Mouse (Mus musculus): ENCODE measurements around the gene Prss44. TPM values are rescaled to one million over a fixed set of nuclear protein-coding genes. Genes with fewer than 3 reads are reported as not detected.

The Prss44 gene
- 0.32 TPM in 1 of 2 replicates, not detected in the other for polyA plus RNA-seq (2016; fragmentation: Nextera tagmentation; extraction: Ambion mirVana)

DNA sequence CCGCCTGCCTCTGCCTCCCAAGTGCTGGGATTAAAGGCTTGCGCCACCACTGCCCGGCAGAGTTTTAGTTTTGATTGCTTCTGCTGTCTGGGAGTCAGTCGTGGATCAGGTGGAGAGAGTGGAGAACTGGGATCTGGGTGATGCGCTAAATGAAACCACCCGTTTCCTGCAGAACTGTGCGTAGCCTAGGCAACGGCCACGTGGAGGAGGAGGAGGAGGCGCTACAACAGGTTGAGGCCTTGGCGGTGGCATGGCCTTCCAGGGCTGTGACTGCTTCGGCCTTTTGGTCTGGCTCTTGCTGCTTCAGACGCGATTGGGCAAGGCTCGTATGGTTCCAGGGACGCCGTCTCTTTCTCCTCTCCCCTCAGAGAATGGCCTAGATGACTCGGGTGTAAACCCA lies at the start of gene Prss44:
Gene Prss44, plus strand, starts transcription at position 206 of the 400 bp plus-strand sequence.
- DNase-seq (ENCODE audit: low spot score) = no peak
- H3K4me3 ChIP-seq = no peak within 1 kb of the TSS
- no peaks in the 10 kb centered on the region for H3K9me3 ChIP-seq
- H3K4me1 ChIP-seq = peaks cover 5% of the 10 kb centered on the region; the same call in 1 of the 2 replicates
- H3K27ac ChIP-seq = no peak within 1 kb of the TSS
- WGBS = 56% methylated on average over 18 of the region's 18 CpGs
- H3K36me3 ChIP-seq = no peaks in the 10 kb centered on the region
- peaks cover 28% of the 10 kb centered on the region for H3K27me3 ChIP-seq (ENCODE audit: insufficient read depth, poor library complexity, severe bottlenecking)

DNA sequence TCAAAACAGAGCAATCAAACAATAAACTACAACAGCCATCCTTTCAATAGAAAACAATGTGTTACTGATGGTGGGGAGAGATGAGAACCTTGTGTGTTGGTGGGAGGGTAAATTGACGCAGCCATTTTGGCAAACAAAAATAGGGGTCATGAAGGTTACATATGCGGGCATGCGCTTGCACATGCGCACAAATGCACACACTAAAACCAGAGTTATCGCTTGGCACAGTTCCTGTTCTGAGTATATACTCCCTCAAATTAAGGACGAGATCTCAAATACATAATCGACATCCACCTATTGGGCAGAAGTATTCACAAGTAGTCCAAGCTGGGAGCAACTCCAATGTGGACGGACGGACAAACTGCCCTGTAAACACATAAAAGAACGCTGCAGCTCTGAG lies 41.5 kb upstream of the Prss44 start:
- H3K9me3 ChIP-seq = no peaks in the 10 kb centered on the region
- H3K27me3 ChIP-seq (ENCODE audit: insufficient read depth, poor library complexity, severe bottlenecking) = 0 out of 2 replicates have a peak, but pooled peaks cover under 1% of the 10 kb centered on the region
- H3K4me1 ChIP-seq = peaks cover 35% of the 10 kb centered on the region
- no peak overlapping the region for H3K4me3 ChIP-seq
- H3K36me3 ChIP-seq = peaks cover 39% of the 10 kb centered on the region
- 90% methylated on average over 10 of the region's 10 CpGs for WGBS
- DNase-seq (ENCODE audit: low spot score) = no peak
- H3K27ac ChIP-seq = no peak overlapping the region

DNA sequence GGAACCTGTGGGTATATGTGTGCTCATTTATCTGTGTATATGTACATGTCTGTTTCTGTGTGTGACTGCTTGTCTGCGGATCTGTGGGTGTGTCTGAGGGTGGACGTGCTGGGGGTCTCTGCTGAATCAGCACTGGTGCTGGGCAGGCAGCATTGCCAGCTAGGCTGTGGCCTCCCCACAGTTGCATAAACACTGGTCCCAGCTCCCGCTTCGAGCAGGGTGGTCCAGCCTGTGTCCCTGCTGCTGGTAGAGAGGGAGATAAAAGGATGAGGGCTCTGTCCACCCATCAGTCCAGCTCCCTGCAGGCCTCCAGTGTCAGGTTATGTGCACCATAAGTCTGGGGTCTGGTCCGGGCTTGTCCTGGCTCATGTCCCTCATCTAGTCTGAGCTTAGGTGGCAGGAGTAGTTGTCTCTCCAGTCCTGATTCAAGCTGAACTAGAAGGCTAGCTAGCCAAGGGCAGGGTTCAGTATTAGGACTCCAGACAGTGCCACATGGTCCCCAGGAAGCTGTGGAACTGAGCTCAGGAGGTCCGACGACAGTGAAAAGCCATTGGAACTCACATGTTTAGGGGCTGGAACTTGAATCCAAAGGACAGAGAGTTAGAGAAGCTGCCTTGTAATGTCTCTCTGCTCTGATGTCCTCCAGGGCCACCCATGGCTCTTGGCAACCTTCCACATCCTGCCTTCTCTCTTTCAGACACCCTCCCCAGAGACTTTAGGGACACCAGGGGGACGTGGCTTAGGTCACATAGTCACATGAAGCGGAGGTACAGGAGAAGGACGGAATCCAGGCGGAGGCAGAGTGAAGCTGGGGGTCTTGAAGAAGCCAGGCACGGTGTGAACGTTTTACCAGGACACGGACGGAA lies 39.2 kb upstream of the Prss44 start:
- Histone ChIP-seq H3K4me3 (no peak overlapping the region), H3K36me3 (peaks cover 16% of the 10 kb centered on the region), H3K27me3 (ENCODE audit: insufficient read depth, poor library complexity, severe bottlenecking) (peaks cover 10% of the 10 kb centered on the region; the same call in 1 of the 2 replicates), H3K27ac (peak overlapping the region; percentile 3; the same call in 1 of the 2 replicates), H3K9me3 (no peaks in the 10 kb centered on the region), H3K4me1 (peaks cover 33% of the 10 kb centered on the region)
- 68% methylated on average over 15 of the region's 15 CpGs for WGBS
- no peak for DNase-seq (ENCODE audit: low spot score)

DNA sequence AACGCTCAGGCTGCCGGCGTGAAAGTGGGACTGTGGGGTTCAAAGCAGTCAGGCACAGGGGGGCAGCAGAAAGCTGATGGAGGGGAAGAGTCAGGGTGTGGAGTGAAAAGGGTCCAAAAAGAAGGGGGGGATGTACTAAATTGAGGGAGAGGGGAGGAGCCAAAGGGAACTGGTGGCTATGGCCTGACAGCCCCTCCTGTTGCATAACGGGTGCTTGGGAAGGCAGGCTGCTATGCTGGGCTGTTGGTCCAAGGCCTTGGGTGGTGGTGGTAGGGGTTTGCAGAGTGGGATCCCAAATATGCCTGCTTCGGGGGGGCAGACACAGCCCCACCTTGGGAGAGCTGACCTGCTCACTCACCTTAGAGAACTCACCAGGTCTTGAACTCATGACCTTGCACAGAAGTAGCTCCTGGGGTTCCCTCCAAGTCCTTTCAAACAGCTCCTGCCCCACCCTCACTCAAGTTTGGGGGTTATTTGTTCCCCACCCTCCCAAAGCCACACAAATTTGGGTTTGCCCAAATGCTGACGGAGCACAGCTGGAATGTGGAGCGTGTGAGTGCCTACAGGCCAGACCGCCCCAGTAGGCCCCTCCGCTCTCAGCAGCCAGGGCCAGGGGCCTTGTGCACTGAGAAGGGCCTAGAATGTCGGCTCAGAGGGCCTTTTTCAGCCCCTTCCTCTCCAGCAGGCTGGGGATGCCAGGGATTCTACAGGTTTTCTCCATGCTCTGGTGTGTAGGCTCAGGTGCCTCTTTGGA lies 38.3 kb upstream of the Prss44 start:
- no peaks in the 10 kb centered on the region for H3K9me3 ChIP-seq
- no peak overlapping the region for H3K4me3 ChIP-seq
- H3K4me1 ChIP-seq = peaks cover 34% of the 10 kb centered on the region
- 75% methylated on average over 10 of the region's 10 CpGs for WGBS
- DNase-seq (ENCODE audit: low spot score) = no peak
- peaks cover 8% of the 10 kb centered on the region for H3K36me3 ChIP-seq
- H3K27me3 ChIP-seq (ENCODE audit: insufficient read depth, poor library complexity, severe bottlenecking) = peaks cover 14% of the 10 kb centered on the region; the same call in 1 of the 2 replicates
- no peak overlapping the region; the same call in 1 of the 2 replicates for H3K27ac ChIP-seq

DNA sequence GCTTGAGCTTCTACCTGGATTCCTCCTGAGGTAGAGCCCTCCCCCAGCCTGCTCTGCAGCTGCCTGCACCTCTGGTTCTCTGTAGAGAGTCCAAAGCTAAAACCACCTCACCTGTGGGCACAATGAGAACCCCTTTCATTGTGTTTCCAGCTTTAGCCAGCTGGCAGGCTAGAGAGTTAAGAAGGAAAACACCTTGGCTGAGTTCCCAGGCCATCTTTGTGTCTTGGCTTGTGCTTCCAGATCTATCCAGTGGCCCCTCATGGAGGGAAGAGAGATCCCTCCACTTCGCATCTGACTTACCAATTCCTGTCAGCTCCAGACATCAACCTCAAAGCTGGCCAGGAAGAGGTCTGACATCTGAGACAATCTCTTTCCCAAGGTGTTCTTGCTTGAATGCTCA lies 35.7 kb upstream of the Prss44 start:
- no peaks in the 10 kb centered on the region for H3K9me3 ChIP-seq
- no peak for DNase-seq (ENCODE audit: low spot score)
- H3K27ac ChIP-seq = no peak overlapping the region
- H3K36me3 ChIP-seq = no peaks in the 10 kb centered on the region
- H3K4me3 ChIP-seq = no peak overlapping the region
- peaks cover 53% of the 10 kb centered on the region for H3K4me1 ChIP-seq
- H3K27me3 ChIP-seq (ENCODE audit: insufficient read depth, poor library complexity, severe bottlenecking) = peaks cover 16% of the 10 kb centered on the region; the same call in 1 of the 2 replicates
- WGBS = 97% methylated on average over 1 of the region's 1 CpGs

DNA sequence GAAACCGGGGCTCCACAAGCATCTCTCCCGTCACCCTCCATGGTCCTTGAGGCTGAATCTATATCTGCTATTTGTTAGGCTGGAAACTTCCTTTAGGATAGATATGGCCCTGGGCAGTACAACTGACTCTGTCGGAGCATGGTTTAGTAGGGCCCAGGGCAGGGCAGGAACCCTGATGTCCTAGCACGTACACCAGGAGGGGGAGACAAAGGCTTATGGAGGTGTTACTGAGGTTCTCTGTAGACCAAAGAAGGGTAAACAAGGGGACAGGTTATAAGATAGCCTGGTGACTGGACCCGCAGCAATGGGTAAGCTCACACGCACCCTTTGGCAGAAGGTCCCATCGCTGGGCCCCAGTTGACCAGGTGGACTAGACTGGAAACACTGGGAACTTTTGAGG lies 35.2 kb upstream of the Prss44 start:
- no peak for DNase-seq (ENCODE audit: low spot score)
- peaks cover 16% of the 10 kb centered on the region; the same call in 1 of the 2 replicates for H3K27me3 ChIP-seq (ENCODE audit: insufficient read depth, poor library complexity, severe bottlenecking)

DNA sequence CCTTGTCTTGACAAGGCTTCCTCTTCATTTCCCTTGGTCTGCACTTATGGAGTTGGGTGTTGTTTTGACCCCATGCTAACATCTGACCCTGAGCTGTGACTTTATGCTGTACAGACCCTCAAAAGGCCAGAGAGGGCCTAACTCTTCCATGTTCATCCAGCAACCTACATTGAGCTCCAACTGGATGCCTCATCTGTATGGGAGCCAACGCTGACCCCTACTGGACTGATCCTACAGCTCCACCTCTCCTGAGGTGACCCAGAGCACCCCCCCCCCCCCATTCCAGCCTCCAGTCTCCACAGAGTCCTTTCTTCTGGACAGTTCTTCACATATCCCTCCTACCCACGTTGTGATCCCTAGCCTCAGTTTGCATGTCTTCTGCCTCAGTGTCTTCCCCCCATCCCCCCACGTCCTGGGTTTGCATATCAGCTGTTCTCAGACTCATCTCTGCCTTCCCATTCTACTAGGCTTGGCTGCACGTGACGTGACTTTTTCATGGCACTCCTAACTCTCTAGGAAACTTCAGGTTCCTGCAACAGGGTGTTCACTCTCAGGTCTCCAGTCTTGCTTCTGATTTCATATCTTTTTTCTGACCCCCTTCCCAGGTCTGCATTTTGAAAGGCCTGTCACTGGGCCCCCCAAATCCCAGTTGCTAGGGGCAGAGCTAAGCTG lies 34.4 kb upstream of the Prss44 start:
- no peak for DNase-seq (ENCODE audit: low spot score)
- WGBS = 54% methylated on average over 5 of the region's 5 CpGs
- no peaks in the 10 kb centered on the region for H3K9me3 ChIP-seq
- H3K4me1 ChIP-seq = peaks cover 54% of the 10 kb centered on the region
- peaks cover 16% of the 10 kb centered on the region; the same call in 1 of the 2 replicates for H3K27me3 ChIP-seq (ENCODE audit: insufficient read depth, poor library complexity, severe bottlenecking)
- no peak overlapping the region for H3K27ac ChIP-seq
- no peak overlapping the region for H3K4me3 ChIP-seq
- no peaks in the 10 kb centered on the region for H3K36me3 ChIP-seq

More for the DNA sequence above, 35.2 kb upstream of the Prss44 start:
- Histone ChIP-seq H3K36me3 (no peaks in the 10 kb centered on the region), H3K27ac (no peak overlapping the region), H3K9me3 (no peaks in the 10 kb centered on the region), H3K4me1 (peaks cover 54% of the 10 kb centered on the region), H3K4me3 (no peak overlapping the region)
- 75% methylated on average over 7 of the region's 7 CpGs for WGBS

DNA sequence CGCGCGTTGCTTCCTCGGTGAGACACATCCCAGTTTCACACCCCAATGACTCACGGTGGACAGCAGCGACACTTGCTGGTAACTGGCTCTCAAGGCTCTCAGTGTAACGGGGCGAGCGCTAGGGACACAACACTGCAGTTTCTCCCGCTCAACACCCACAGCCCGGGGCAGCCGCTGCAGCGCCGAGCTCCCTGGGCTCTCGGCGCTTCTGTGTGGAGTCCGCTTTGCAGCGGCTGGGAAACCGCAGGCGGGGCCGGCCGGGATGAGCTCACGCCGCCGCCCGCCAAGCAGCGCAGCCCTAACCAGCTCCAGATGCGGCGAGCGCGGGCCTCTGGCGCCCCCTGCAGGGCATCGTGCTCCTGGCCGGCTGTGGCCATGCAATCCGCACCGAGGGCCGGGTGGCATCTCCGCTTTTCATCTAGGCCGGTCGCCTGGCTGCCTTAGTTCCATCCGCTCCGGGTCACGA lies 32.5 kb upstream of the Prss44 start:
- peak overlapping the region; percentile 66 for H3K4me3 ChIP-seq
- DNase-seq (ENCODE audit: low spot score) = peak; percentile 95
- H3K9me3 ChIP-seq = no peaks in the 10 kb centered on the region
- WGBS = 0% methylated on average over 43 of the region's 43 CpGs
- H3K27ac ChIP-seq = peak overlapping the region; percentile 80
- peaks cover 16% of the 10 kb centered on the region; the same call in 1 of the 2 replicates for H3K27me3 ChIP-seq (ENCODE audit: insufficient read depth, poor library complexity, severe bottlenecking)
- peaks cover 37% of the 10 kb centered on the region for H3K4me1 ChIP-seq
- no peaks in the 10 kb centered on the region for H3K36me3 ChIP-seq

DNA sequence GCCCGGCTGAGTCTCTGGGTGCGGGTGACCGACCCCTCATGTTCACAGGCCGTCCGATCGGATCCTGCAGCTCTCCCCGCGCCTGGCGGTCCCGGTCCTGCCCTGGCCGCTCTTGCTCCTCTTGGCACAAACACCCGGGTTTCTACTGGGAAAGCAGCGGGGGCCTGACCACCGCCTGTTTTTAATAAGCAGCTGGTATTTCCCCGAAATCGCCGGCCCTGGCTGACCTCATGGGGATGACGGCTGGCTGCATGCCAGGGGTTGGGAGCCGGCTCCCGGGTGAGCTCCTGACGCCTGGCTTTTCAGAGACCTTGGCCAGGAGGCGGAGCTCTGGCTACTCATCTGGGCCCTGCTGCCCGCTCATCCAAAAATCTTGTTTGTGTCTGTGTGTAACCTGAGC lies 32.1 kb upstream of the Prss44 start:
- Histone ChIP-seq H3K27ac (peak overlapping the region; percentile 80), H3K4me3 (peak overlapping the region; percentile 66), H3K27me3 (ENCODE audit: insufficient read depth, poor library complexity, severe bottlenecking) (peaks cover 16% of the 10 kb centered on the region; the same call in 1 of the 2 replicates), H3K36me3 (no peaks in the 10 kb centered on the region), H3K9me3 (no peaks in the 10 kb centered on the region), H3K4me1 (peaks cover 36% of the 10 kb centered on the region)
- WGBS = under 1% methylated on average over 23 of the region's 23 CpGs
- peak; percentile 86 for DNase-seq (ENCODE audit: low spot score)

DNA sequence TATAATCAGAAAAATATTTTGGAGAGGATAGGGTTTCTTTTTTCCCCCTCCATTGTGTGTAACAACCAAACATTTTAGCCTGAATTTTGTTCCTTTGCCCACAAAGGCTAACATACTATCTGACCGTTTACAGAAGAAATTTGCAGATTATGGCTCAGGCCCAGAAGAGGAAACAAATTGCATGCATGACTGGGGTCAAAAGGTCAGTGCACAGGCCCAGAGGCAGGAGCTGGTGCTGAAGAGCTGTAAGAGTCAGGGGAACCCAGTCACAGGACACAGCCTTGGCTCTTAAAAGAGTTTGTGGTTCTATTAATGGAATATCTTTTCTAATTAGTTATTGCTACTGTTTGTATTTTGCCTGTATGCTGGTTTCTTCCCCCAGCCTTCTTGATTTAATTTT lies 30.2 kb upstream of the Prss44 start:
- 22% methylated on average over 1 of the region's 1 CpGs for WGBS
- Histone ChIP-seq H3K27ac (no peak overlapping the region), H3K4me1 (peaks cover 29% of the 10 kb centered on the region), H3K36me3 (no peaks in the 10 kb centered on the region), H3K27me3 (ENCODE audit: insufficient read depth, poor library complexity, severe bottlenecking) (peaks cover 8% of the 10 kb centered on the region; the same call in 1 of the 2 replicates), H3K4me3 (no peak overlapping the region), H3K9me3 (no peaks in the 10 kb centered on the region)
- DNase-seq (ENCODE audit: low spot score) = no peak

DNA sequence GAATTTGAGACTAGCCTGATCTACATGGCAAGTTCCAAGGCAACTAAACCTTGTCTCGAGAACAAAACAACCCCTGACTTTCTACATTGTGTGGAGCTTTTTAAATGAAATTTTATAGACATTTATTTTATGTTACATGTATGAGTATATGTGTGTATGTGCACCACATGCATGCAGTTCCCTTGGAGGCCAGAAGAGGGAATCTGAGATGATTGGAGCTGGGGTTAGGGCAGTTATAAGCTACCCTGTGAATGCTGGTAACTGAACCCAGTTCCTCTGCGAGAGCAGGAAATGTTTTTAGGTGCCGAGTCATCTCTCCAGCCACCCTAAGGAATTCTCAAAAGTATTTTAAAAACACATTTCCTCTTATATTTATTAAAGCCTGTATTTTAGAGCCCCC lies 25.6 kb upstream of the Prss44 start:
- Histone ChIP-seq H3K27me3 (ENCODE audit: insufficient read depth, poor library complexity, severe bottlenecking) (no peaks in the 10 kb centered on the region), H3K36me3 (no peaks in the 10 kb centered on the region), H3K4me3 (no peak overlapping the region), H3K4me1 (0 out of 2 replicates have a peak, but pooled peaks cover 3% of the 10 kb centered on the region), H3K27ac (no peak overlapping the region), H3K9me3 (no peaks in the 10 kb centered on the region)
- whole genome bisulfite sequencing = 89% methylated on average over 3 of the region's 3 CpGs
- DNase-seq (ENCODE audit: low spot score) = no peak

DNA sequence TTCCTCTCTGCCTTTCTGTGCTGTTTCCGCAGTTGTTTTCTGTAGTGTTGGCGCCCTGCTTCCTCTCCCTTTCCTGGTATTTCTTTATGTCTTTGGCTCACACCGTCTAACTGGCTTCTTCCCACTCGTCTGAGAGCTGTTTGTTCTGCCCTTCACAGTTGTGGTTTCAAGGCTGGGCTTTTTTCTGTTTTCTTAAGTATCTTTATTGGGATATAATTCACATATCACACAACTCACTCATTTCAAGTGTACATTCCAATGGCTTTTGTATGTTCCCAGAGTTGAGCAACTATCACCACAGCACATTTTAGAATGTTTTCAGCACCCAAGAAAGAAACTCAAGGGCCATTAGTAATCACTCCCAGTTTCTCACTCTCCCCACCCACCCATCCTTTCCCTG lies 23.3 kb upstream of the Prss44 start:
- no peak for DNase-seq (ENCODE audit: low spot score)
- Histone ChIP-seq H3K27me3 (ENCODE audit: insufficient read depth, poor library complexity, severe bottlenecking) (no peaks in the 10 kb centered on the region), H3K27ac (no peak overlapping the region), H3K4me3 (no peak overlapping the region), H3K36me3 (no peaks in the 10 kb centered on the region), H3K9me3 (no peaks in the 10 kb centered on the region), H3K4me1 (no peaks in the 10 kb centered on the region)
- WGBS = 68% methylated on average over 4 of the region's 4 CpGs

Data from heart, embryonic 10.5 days (tissue).